Mouse (Mus musculus): Measurements from ENCODE around the gene Arhgap44.

The Arhgap44 gene

GRCm38 (mm10) chr11:64999685-65000084 lies 163.1 kb downstream of the Arhgap44 start:
- no peak for DNase-seq

- DNase-seq = peak; percentile 77
These were observed 164.3 kb downstream of the Arhgap44 start for GRCm38 (mm10) chr11:64998439-64998838.

GRCm38 (mm10) chr11:64988556-64988955 lies 174.2 kb downstream of the Arhgap44 start:
- no peak for DNase-seq

GRCm38 (mm10) chr11:64979489-64979845 lies 183.3 kb downstream of the Arhgap44 start:
- DNase-seq = no peak

- peak; percentile 98 for DNase-seq
These were observed 183.9 kb downstream of the Arhgap44 start, which contains the start of gene Elac2 for GRCm38 (mm10) chr11:64978720-64979488. Gene Elac2 (plus strand): TSS chr11:64979038.

GRCm38 (mm10) chr11:64972418-64972817 lies 190.3 kb downstream of the Arhgap44 start:
- no peak for DNase-seq

- no peak for DNase-seq
These were observed 191.2 kb downstream of the Arhgap44 start for GRCm38 (mm10) chr11:64971471-64971988.

GRCm38 (mm10) chr11:64968939-64969342 lies 193.8 kb downstream of the Arhgap44 start:
- DNase-seq = no peak

- DNase-seq = peak; percentile 31
These were observed 194.3 kb downstream of the Arhgap44 start for GRCm38 (mm10) chr11:64968507-64968906.

- no peak for DNase-seq
These were observed 200.1 kb downstream of the Arhgap44 start for GRCm38 (mm10) chr11:64962629-64963028.

- no peak for DNase-seq
These were observed 205.6 kb downstream of the Arhgap44 start for GRCm38 (mm10) chr11:64956962-64957729.
